Mouse (Mus musculus) spleen, adult 2 months (tissue): Measurements from ENCODE around the gene Nudt9.

Source experiments
- CTCF ChIP-seq: fragments of 200-500 bp; IDR thresholded peaks from 2 replicates; pipeline ENCODE4 v1.5.1; 2011; ENCODE audit warnings: mild to moderate bottlenecking, inconsistent platforms; ENCODE audit not compliant: insufficient read depth, insufficient read length, insufficient replicate concordance; ENCODE audit errors: extremely low read depth
- POLR2A ChIP-seq: fragments of 200-500 bp; IDR thresholded peaks from 2 replicates; pipeline ENCODE4 v1.6.1; 2011; ENCODE audit warnings: low read depth, low read length, inconsistent platforms

- peak; percentile 82 for TF ChIP-seq CTCF
- no peak for TF ChIP-seq POLR2A
Observed at GRCm38 (mm10) chr5:104074388-104074787, 28.3 kb downstream of the Nudt9 start.
